Mouse (Mus musculus) ES-E14 (cell line): Measurements from ENCODE around the gene Aldob. TPM values are rescaled to one million over a fixed set of nuclear protein-coding genes. Genes with fewer than 3 reads are reported as not detected.

Experiments
- DNase-seq: peaks from one replicate; pipeline ENCODE4 v3.0.0-alpha.2; 2013; ENCODE audit warnings: low read depth, low spot score
- H3K27ac ChIP-seq: 2 replicates; pipeline ENCODE4 v1.5.1; 2012; ENCODE audit warnings: low read depth, mild to moderate bottlenecking, low read length, moderate library complexity, mixed read lengths; ENCODE audit not compliant: poor library complexity, insufficient read depth, severe bottlenecking
- H3K36me3 ChIP-seq: 2 replicates; pipeline ENCODE4 v1.6.1; 2012; ENCODE audit warnings: mild to moderate bottlenecking, low read length, moderate library complexity, mixed read lengths; ENCODE audit not compliant: control insufficient read depth, poor library complexity, insufficient read depth, severe bottlenecking
- H3K4me1 ChIP-seq, 2 experiments: fragments of 150-350 bp in 1 of 2; sonication (generic) in 1 of 2; 2 replicates each; pipeline ENCODE4 v1.6.1; 2012; ENCODE audit warnings: low read length in 2 of 2, mild to moderate bottlenecking in 1 of 2, mixed read lengths in 1 of 2; ENCODE audit not compliant: control insufficient read depth in 2 of 2, insufficient read depth in 2 of 2, poor library complexity in 1 of 2
- H3K4me3 ChIP-seq, 2 experiments: fragments of 150-350 bp in 1 of 2; sonication (generic) in 1 of 2; 2 replicates each; pipeline ENCODE4 v1.5.1; 2012; ENCODE audit warnings: low read length in 2 of 2, low read depth in 1 of 2, mild to moderate bottlenecking in 1 of 2, mixed read lengths in 1 of 2; ENCODE audit not compliant: insufficient read depth in 1 of 2, poor library complexity in 1 of 2, severe bottlenecking in 1 of 2
- H3K9ac ChIP-seq: 2 replicates; pipeline ENCODE4 v1.6.1; 2012; ENCODE audit warnings: low read depth, mild to moderate bottlenecking, low read length, mixed read lengths; ENCODE audit not compliant: poor library complexity, insufficient read depth, severe bottlenecking
- H3K9me3 ChIP-seq: fragments of 150-350 bp; sonication (generic); 2 replicates; pipeline ENCODE4 v1.6.1; 2012; ENCODE audit warnings: low read depth, mild to moderate bottlenecking, low read length; ENCODE audit not compliant: control insufficient read depth, insufficient read depth
- CHD2 ChIP-seq: IDR thresholded peaks from 2 replicates; pipeline ENCODE4 v1.6.1; 2014; ENCODE audit warnings: mild to moderate bottlenecking, low read depth, low read length, inconsistent platforms
- HCFC1 ChIP-seq: IDR thresholded peaks from 2 replicates; pipeline ENCODE4 v1.6.1; 2012; ENCODE audit warnings: low read length, inconsistent platforms, borderline replicate concordance; ENCODE audit not compliant: insufficient read depth
- MAFK ChIP-seq: IDR thresholded peaks from 2 replicates; pipeline ENCODE4 v1.6.1; 2014; ENCODE audit warnings: mild to moderate bottlenecking, low read depth, low read length, inconsistent platforms; ENCODE audit not compliant: insufficient read depth
- ZC3H11A ChIP-seq: IDR thresholded peaks from 2 replicates; pipeline ENCODE4 v1.6.1; 2012; ENCODE audit warnings: low read depth, mild to moderate bottlenecking, inconsistent platforms, low read length, borderline replicate concordance
- ZNF384 ChIP-seq: IDR thresholded peaks from 2 replicates; pipeline ENCODE4 v1.6.1; 2012; ENCODE audit warnings: low read depth, low read length, inconsistent platforms
- in situ Hi-C, 2 experiments: fragments of 600-800 bp; cut with MboI; formaldehyde crosslinking; loops; one replicate each; pipeline ENCODE4 v1.15.1; 2025; ENCODE audit warnings: low sequenced_read_pairs in 2 of 2, inconsistent platforms in 1 of 2; ENCODE audit not compliant: unreplicated experiment in 2 of 2
- total RNA-seq: library from RNA; depleted of rRNA; stranded (reverse); fragments of 300-350 nt; gene quantifications from 2 replicates; pipeline ENCODE4 v1.2.3, GENCODE M21; 2012

Aldob gene
- total RNA-seq, 1 experiment, result not detected

GRCm38 (mm10) chr4:49586811-49587210, 37.5 kb upstream of the Aldob start:
- H3K36me3 ChIP-seq, result no peaks in the 10 kb centered on the region
- H3K9ac ChIP-seq, result no peak overlapping the region
- H3K9me3 ChIP-seq, result no peaks in the 10 kb centered on the region
- in situ Hi-C loops, result no loop called here
- no peak overlapping the region for H3K4me3 ChIP-seq
- TF ChIP-seq ZC3H11A, result no peak
- no peak for TF ChIP-seq ZNF384
- TF ChIP-seq CHD2, result no peak
- no peak for TF ChIP-seq HCFC1
- no peak for TF ChIP-seq MAFK
- H3K27ac ChIP-seq, result no peak overlapping the region
- H3K4me1 ChIP-seq, result no peaks in the 10 kb centered on the region
- DNase-seq, result no peak

- no peak for DNase-seq
- in situ Hi-C loops, result no loop called here
- Histone ChIP-seq H3K4me3 (no peak overlapping the region), H3K4me1 (no peaks in the 10 kb centered on the region), H3K9ac (no peak overlapping the region), H3K36me3 (no peaks in the 10 kb centered on the region), H3K27ac (no peak overlapping the region), H3K9me3 (no peaks in the 10 kb centered on the region)
- TF ChIP-seq ZC3H11A (no peak), HCFC1 (no peak), CHD2 (no peak), ZNF384 (no peak), MAFK (no peak)
These were observed 36.3 kb upstream of the Aldob start for GRCm38 (mm10) chr4:49585524-49586101.

- Histone ChIP-seq H3K4me1 (no peaks in the 10 kb centered on the region), H3K36me3 (no peaks in the 10 kb centered on the region), H3K27ac (no peak overlapping the region), H3K9ac (no peak overlapping the region), H3K9me3 (no peaks in the 10 kb centered on the region), H3K4me3 (no peak overlapping the region)
- DNase-seq, result no peak
- TF ChIP-seq ZNF384 (no peak), ZC3H11A (no peak), CHD2 (no peak), HCFC1 (no peak), MAFK (no peak)
- in situ Hi-C loops, result no loop called here
These were observed 34.9 kb upstream of the Aldob start for GRCm38 (mm10) chr4:49583965-49584831.

- H3K9me3 ChIP-seq, result no peaks in the 10 kb centered on the region
- no peak for TF ChIP-seq HCFC1
- no peak for TF ChIP-seq MAFK
- no peak for TF ChIP-seq ZC3H11A
- no peak for TF ChIP-seq ZNF384
- no peak for TF ChIP-seq CHD2
- no peak for DNase-seq
- H3K9ac ChIP-seq, result no peak overlapping the region
- no peaks in the 10 kb centered on the region for H3K4me1 ChIP-seq
- in situ Hi-C loops, result no loop called here
- H3K36me3 ChIP-seq, result no peaks in the 10 kb centered on the region
- H3K27ac ChIP-seq, result no peak overlapping the region
- H3K4me3 ChIP-seq, result no peak overlapping the region
These were observed 31.9 kb upstream of the Aldob start for GRCm38 (mm10) chr4:49581256-49581655.
